Mouse (Mus musculus): ENCODE measurements around the gene Eci2. TPM values are rescaled to one million over a fixed set of nuclear protein-coding genes. Genes with fewer than 3 reads are reported as not detected.

Gene Eci2
- total RNA-seq (2014; fragmentation: Nextera tagmentation) (87.2 and 99.4 TPM in 2 replicates), total RNA-seq (2017) (62.9 and 64.4 TPM in 2 replicates), polyA plus RNA-seq (2012) (6.6 and 7.2 TPM in 2 replicates)

DNA sequence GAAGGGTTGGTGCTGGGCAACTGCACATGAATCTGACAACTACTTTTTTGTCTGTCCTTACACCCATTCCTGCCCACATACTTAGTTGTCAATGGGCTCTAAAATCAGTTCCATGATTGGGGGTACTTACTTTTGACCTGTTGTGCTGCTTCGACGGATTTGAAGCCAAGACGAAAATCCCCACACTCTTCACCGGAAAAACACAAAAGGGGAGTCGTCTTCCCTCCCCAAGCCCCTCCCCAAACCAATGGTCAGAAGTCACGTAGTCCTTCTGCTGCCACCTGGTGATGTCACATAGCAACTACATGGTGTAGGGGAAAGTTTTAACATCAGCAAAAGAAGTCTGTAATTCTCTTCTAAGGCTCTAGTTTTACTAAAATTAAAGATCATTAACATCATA, at the start of gene Eci2:
TSS of gene Eci2 (minus strand) at position 218 of the 400 bp plus-strand sequence.
- H3K4me3 ChIP-seq (ENCODE audit: low read depth, low read length): no peak within 1 kb of the TSS
- ATAC-seq (ENCODE audit: extremely low read depth, insufficient number of reproducible peaks, low FRiP score, poor library complexity, severe bottlenecking): no peak
- 0 out of 2 replicates have a peak, but pooled peaks have one; percentile 9 for TF ChIP-seq CTCF (IDR thresholded peaks at IDR 0.05; ENCODE audit: low read depth, low read length)
- no peak for TF ChIP-seq GATA1 (IDR thresholded peaks at IDR 0.05; ENCODE audit: borderline replicate concordance, low read length)

GRCm38 (mm10) chr13:35074862-35075261, 48.0 kb upstream of the Eci2 start:
- no peak for DNase-seq (ENCODE audit: low spot score)
- no peak for TF ChIP-seq POLR2AphosphoS5 (IDR thresholded peaks at IDR 0.05; ENCODE audit: insufficient replicate concordance, low read depth, low read length)
- TF ChIP-seq GATA2 (IDR thresholded peaks at IDR 0.05; ENCODE audit: borderline replicate concordance, low read depth, low read length): no peak
- TF ChIP-seq CTCF (IDR thresholded peaks at IDR 0.05; ENCODE audit: low read depth, low read length): no peak
- TF ChIP-seq TAL1 (conservative IDR thresholded peaks at IDR 0.05; ENCODE audit: low read depth, low read length): no peak
- no peak for TF ChIP-seq GATA1 (IDR thresholded peaks at IDR 0.05; ENCODE audit: borderline replicate concordance, low read length)
- Histone ChIP-seq H3K36me3 (replicated peaks) (no peaks in the 10 kb centered on the region), H3K27me3 (ENCODE audit: insufficient read depth, low read length) (peaks cover 2% of the 10 kb centered on the region; the same call in 1 of the 2 replicates), H3K4me1 (ENCODE audit: insufficient read depth, low read depth, low read length) (no peaks in the 10 kb centered on the region), H3K9me3 (replicated peaks) (no peaks in the 10 kb centered on the region), H3K4me3 (ENCODE audit: low read depth, low read length) (no peak overlapping the region)
- ATAC-seq (ENCODE audit: extremely low read depth, insufficient number of reproducible peaks, low FRiP score, poor library complexity, severe bottlenecking): no peak

More for the DNA sequence above, at the start of gene Eci2:
- H3K9me3 ChIP-seq (replicated peaks): no peaks in the 10 kb centered on the region
- H3K27me3 ChIP-seq (ENCODE audit: insufficient read depth, low read length): peaks cover 4% of the 10 kb centered on the region; the same call in 1 of the 2 replicates
- DNase-seq (ENCODE audit: low spot score): no peak
- H3K4me1 ChIP-seq (ENCODE audit: insufficient read depth, low read depth, low read length): no peaks in the 10 kb centered on the region
- H3K36me3 ChIP-seq (replicated peaks): no peaks in the 10 kb centered on the region

GRCm38 (mm10) chr13:35070485-35071472, 43.9 kb upstream of the Eci2 start:
- ATAC-seq (ENCODE audit: extremely low read depth, insufficient number of reproducible peaks, low FRiP score, poor library complexity, severe bottlenecking) (no peak), DNase-seq (ENCODE audit: low spot score) (no peak)
- no peak for TF ChIP-seq TAL1 (conservative IDR thresholded peaks at IDR 0.05; ENCODE audit: low read depth, low read length)
- no peak for TF ChIP-seq GATA1 (IDR thresholded peaks at IDR 0.05; ENCODE audit: borderline replicate concordance, low read length)
- no peak for TF ChIP-seq CTCF (IDR thresholded peaks at IDR 0.05; ENCODE audit: low read depth, low read length)
- no peak for TF ChIP-seq GATA2 (IDR thresholded peaks at IDR 0.05; ENCODE audit: borderline replicate concordance, low read depth, low read length)
- TF ChIP-seq POLR2AphosphoS5 (IDR thresholded peaks at IDR 0.05; ENCODE audit: insufficient replicate concordance, low read depth, low read length): no peak
- Histone ChIP-seq H3K36me3 (replicated peaks) (no peaks in the 10 kb centered on the region), H3K27me3 (ENCODE audit: insufficient read depth, low read length) (no peaks in the 10 kb centered on the region; the same call in 1 of the 2 replicates), H3K4me1 (ENCODE audit: insufficient read depth, low read depth, low read length) (no peaks in the 10 kb centered on the region), H3K9me3 (replicated peaks) (no peaks in the 10 kb centered on the region), H3K4me3 (ENCODE audit: low read depth, low read length) (no peak overlapping the region)

DNA sequence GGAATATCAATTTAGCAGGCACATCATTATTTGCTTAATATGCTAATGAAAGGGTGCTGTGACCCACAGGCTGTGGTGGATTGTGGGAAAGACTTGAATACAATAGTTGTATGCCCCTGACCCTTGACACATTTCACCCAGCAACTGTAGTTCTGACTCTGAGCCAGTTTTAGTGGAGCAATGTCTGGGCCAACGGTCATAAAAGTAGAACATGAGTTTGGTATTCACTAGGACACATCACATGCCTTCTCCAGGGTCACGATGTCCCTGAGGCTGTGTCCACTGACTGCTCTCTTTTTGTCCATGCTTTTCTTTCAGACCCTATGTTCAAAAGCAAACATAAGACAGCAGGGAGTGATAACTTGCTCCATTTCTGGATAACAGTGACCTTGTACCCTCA, 40.2 kb upstream of the Eci2 start:
- no peak for ATAC-seq (ENCODE audit: extremely low read depth, insufficient number of reproducible peaks, low FRiP score, poor library complexity, severe bottlenecking)
- H3K27me3 ChIP-seq (ENCODE audit: insufficient read depth, low read length): no peaks in the 10 kb centered on the region; the same call in 1 of the 2 replicates
- H3K9me3 ChIP-seq (replicated peaks): no peaks in the 10 kb centered on the region
- TF ChIP-seq POLR2AphosphoS5 (IDR thresholded peaks at IDR 0.05; ENCODE audit: insufficient replicate concordance, low read depth, low read length) (no peak), GATA2 (IDR thresholded peaks at IDR 0.05; ENCODE audit: borderline replicate concordance, low read depth, low read length) (no peak), TAL1 (conservative IDR thresholded peaks at IDR 0.05; ENCODE audit: low read depth, low read length) (no peak), GATA1 (IDR thresholded peaks at IDR 0.05; ENCODE audit: borderline replicate concordance, low read length) (no peak), CTCF (IDR thresholded peaks at IDR 0.05; ENCODE audit: low read depth, low read length) (no peak)
- no peaks in the 10 kb centered on the region for H3K36me3 ChIP-seq (replicated peaks)
- no peak overlapping the region for H3K4me3 ChIP-seq (ENCODE audit: low read depth, low read length)
- no peaks in the 10 kb centered on the region for H3K4me1 ChIP-seq (ENCODE audit: insufficient read depth, low read depth, low read length)
- DNase-seq (ENCODE audit: low spot score): no peak

DNA sequence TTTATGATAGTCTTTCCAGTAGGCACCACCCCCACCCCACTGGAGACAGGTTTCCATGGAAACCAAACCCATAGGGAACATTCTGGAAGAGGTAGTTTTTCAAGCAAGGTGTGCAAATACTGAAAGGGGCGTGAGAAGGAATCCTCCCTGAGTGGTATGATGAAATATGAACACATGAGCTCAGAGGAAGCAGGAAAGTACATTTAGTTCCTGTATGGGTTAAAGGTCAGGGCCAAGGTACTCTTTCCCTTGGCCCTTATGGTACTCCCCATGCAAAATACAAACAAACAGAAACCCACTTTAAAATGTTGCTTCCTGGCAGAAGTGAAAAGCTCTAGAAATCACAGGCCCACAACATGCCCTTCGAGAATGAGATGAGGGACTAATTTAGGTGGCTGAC, 39.1 kb upstream of the Eci2 start:
- Histone ChIP-seq H3K27me3 (ENCODE audit: insufficient read depth, low read length) (no peaks in the 10 kb centered on the region; the same call in 1 of the 2 replicates), H3K36me3 (replicated peaks) (no peaks in the 10 kb centered on the region), H3K4me3 (ENCODE audit: low read depth, low read length) (no peak overlapping the region), H3K9me3 (replicated peaks) (no peaks in the 10 kb centered on the region), H3K4me1 (ENCODE audit: insufficient read depth, low read depth, low read length) (no peaks in the 10 kb centered on the region)
- ATAC-seq (ENCODE audit: extremely low read depth, insufficient number of reproducible peaks, low FRiP score, poor library complexity, severe bottlenecking) (no peak), DNase-seq (ENCODE audit: low spot score) (no peak)
- no peak for TF ChIP-seq TAL1 (conservative IDR thresholded peaks at IDR 0.05; ENCODE audit: low read depth, low read length)
- no peak for TF ChIP-seq CTCF (IDR thresholded peaks at IDR 0.05; ENCODE audit: low read depth, low read length)
- TF ChIP-seq GATA1 (IDR thresholded peaks at IDR 0.05; ENCODE audit: borderline replicate concordance, low read length): no peak
- no peak for TF ChIP-seq GATA2 (IDR thresholded peaks at IDR 0.05; ENCODE audit: borderline replicate concordance, low read depth, low read length)
- no peak for TF ChIP-seq POLR2AphosphoS5 (IDR thresholded peaks at IDR 0.05; ENCODE audit: insufficient replicate concordance, low read depth, low read length)

- TF ChIP-seq GATA1 (IDR thresholded peaks at IDR 0.05; ENCODE audit: borderline replicate concordance, low read length) (no peak), GATA2 (IDR thresholded peaks at IDR 0.05; ENCODE audit: borderline replicate concordance, low read depth, low read length) (no peak), POLR2AphosphoS5 (IDR thresholded peaks at IDR 0.05; ENCODE audit: insufficient replicate concordance, low read depth, low read length) (no peak), TAL1 (conservative IDR thresholded peaks at IDR 0.05; ENCODE audit: low read depth, low read length) (no peak)
- Histone ChIP-seq H3K4me3 (ENCODE audit: low read depth, low read length) (no peak overlapping the region), H3K9me3 (replicated peaks) (no peaks in the 10 kb centered on the region), H3K36me3 (replicated peaks) (no peaks in the 10 kb centered on the region), H3K4me1 (ENCODE audit: insufficient read depth, low read depth, low read length) (no peaks in the 10 kb centered on the region), H3K27me3 (ENCODE audit: insufficient read depth, low read length) (no peaks in the 10 kb centered on the region; the same call in 1 of the 2 replicates)
- ATAC-seq (ENCODE audit: extremely low read depth, insufficient number of reproducible peaks, low FRiP score, poor library complexity, severe bottlenecking): no peak
- no peak for DNase-seq (ENCODE audit: low spot score)
Measured at GRCm38 (mm10) chr13:35064381-35064780, 37.5 kb upstream of the Eci2 start.
